Mouse (Mus musculus): ENCODE data around the gene Msi1. TPM values are rescaled to one million over a fixed set of nuclear protein-coding genes. Genes with fewer than 3 reads are reported as not detected.

Msi1 gene
- 70.0 and 75.8 TPM in 2 replicates for polyA plus RNA-seq (2015; fragmentation: Nextera tagmentation; extraction: Ambion mirVana)

DNA sequence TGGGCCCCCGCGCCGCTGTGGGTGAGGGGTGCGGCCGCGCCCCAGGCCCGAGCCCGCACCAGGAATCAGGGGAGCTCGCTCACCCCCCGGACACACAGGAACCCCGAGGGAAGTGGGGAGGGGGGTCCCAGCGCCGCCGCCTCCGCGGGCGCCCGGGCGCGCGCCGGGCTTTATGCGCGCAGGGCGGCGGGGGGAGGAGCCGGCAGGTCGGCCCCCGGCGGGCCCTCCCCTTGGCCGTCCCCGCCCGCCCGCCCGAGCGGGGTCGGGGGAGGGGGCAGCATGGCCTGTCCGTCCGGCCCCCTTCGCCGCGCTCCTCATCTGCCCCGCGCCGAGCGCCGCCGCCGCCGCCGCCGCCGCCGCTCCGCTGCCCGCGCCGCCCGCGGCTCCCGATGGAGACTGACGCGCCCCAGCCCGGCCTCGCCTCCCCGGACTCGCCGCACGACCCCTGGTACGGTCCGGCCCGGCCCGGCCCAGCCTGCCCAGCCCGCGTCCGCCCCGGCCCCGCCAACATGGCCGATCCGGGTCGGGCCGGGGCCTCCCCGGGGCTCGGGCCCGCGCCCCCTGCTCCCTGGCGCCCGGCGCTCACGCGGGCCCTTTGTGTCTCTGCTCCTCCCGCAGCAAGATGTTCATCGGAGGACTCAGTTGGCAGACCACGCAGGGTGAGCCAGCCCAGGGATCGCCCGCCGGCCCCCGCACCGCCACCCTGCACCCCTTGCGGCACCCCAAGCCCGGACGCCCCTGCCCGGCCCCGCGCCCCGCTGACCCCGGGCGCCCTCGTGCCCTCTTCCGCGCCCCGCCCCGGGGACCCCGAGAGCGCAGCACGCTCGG is at the start of gene Msi1:
TSS of gene Msi1 (plus strand) at position 241 of the 828 bp plus-strand sequence.
- 1% methylated on average over 59 of the region's 117 CpGs for WGBS
- ATAC-seq (replicated peaks): peak; percentile 65
- H3K4me3 ChIP-seq: peak within 1 kb of the TSS; percentile 99
- H3K27ac ChIP-seq (replicated peaks): peak within 1 kb of the TSS; percentile 100
- H3K36me3 ChIP-seq: no peaks in the 10 kb centered on the region
- peak within 1 kb of the TSS; percentile 100 for H3K9ac ChIP-seq (replicated peaks)
- no peaks in the 10 kb centered on the region for H3K9me3 ChIP-seq
- H3K4me2 ChIP-seq (replicated peaks): peak within 1 kb of the TSS; percentile 92
- peaks cover 49% of the 10 kb centered on the region for H3K4me1 ChIP-seq
- H3K27me3 ChIP-seq: no peaks in the 10 kb centered on the region

DNA sequence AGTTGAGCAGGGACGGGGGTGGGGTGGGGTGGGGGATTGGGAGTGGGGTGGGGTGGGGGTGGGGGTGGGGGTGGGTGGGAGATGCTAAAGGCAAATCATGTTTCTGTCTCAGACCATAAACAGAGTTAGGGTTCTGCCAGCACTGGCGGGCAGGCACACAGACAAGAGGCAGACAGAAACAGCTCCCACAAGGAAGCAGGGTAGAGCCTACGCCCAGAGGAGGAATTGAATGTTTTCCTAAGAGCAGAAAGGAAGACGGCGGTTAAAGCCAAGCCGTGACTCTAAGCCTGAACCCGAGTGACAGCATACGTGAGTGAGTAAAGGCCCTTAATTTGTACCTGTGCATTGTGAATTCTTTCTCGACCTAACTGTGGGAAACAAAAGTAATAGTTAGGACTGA is 37.5 kb upstream of the Msi1 start:
- H3K4me1 ChIP-seq: peaks cover 8% of the 10 kb centered on the region
- 19% methylated on average over 9 of the region's 9 CpGs for WGBS
- no peaks in the 10 kb centered on the region for H3K9me3 ChIP-seq
- H3K27ac ChIP-seq (replicated peaks): no peak overlapping the region
- no peaks in the 10 kb centered on the region for H3K36me3 ChIP-seq
- no peaks in the 10 kb centered on the region for H3K27me3 ChIP-seq
- H3K4me3 ChIP-seq: no peak overlapping the region
- no peak overlapping the region for H3K4me2 ChIP-seq (replicated peaks)
- ATAC-seq (replicated peaks): no peak
- H3K9ac ChIP-seq (replicated peaks): no peak overlapping the region

DNA sequence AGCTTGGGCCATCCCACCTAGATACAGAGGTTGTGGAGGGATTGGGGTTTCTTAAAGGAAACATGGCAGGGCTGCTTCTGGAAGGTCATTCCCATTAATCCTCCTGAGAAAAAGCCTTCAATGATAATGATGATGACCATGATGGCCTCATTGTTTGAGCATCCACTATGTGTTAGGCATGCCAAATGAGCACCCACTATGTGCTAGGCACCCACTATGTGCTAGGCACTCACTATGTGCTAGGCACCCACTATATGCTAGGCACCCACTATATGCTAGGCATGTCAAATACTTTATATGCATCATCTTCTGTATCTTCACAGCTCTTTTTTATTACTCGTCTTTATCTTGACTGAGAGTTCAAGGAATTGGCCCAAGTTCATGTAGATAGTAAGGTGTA is 36.4 kb upstream of the Msi1 start:
- H3K4me2 ChIP-seq (replicated peaks): no peak overlapping the region
- peaks cover 11% of the 10 kb centered on the region for H3K4me1 ChIP-seq
- 95% methylated on average over 1 of the region's 1 CpGs for WGBS
- H3K27me3 ChIP-seq: no peaks in the 10 kb centered on the region
- no peak for ATAC-seq (replicated peaks)
- H3K9me3 ChIP-seq: no peaks in the 10 kb centered on the region
- no peak overlapping the region for H3K27ac ChIP-seq (replicated peaks)
- H3K36me3 ChIP-seq: no peaks in the 10 kb centered on the region
- no peak overlapping the region for H3K9ac ChIP-seq (replicated peaks)
- H3K4me3 ChIP-seq: no peak overlapping the region

DNA sequence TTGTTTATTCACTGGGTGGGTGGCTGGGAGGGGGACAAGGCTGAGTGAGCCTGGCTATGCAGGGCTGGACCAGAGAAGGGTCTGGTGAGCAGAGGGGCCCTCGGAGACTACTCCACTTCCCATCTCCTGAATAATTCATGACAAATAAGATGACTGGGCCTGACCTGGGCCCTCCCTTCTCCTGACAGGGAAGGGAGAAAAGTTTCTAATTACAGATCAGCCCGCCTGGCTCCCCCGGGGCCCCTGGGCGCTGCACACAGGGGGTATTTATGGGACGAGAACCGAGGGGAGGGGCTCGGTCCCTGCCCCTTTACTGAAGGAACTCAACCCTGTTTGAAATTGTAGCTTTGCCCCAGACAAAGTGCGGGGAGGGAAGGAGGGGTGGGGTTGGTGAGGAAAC is 35.2 kb upstream of the Msi1 start:
- H3K4me1 ChIP-seq: peaks cover 21% of the 10 kb centered on the region
- H3K27me3 ChIP-seq: no peaks in the 10 kb centered on the region
- no peaks in the 10 kb centered on the region for H3K9me3 ChIP-seq
- H3K4me2 ChIP-seq (replicated peaks): no peak overlapping the region
- H3K4me3 ChIP-seq: no peak overlapping the region
- no peak overlapping the region for H3K9ac ChIP-seq (replicated peaks)
- no peak overlapping the region for H3K27ac ChIP-seq (replicated peaks)
- ATAC-seq (replicated peaks): no peak
- H3K36me3 ChIP-seq: no peaks in the 10 kb centered on the region
- WGBS: 2% methylated on average over 8 of the region's 8 CpGs

DNA sequence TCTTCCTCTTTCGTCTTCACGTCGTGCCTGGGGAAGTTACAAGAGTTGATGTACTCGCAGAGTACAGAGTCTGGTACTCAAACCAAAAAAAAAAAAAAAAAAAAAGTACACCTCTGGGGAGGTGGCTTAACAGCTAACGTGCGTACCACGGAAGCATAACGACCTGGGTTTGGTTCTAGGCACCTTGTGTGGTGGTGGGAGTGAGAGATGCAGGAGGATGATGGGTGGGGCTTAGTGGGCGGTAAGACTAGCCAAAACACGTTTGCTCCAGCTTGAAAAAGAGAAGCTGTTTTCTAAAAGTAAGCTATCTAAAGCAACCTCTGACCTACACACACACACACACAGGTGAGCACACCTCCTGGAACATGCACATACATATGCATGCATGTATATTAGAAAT is 34.6 kb upstream of the Msi1 start:
- WGBS: 20% methylated on average over 10 of the region's 10 CpGs
- H3K9ac ChIP-seq (replicated peaks): no peak overlapping the region
- no peak overlapping the region for H3K4me2 ChIP-seq (replicated peaks)
- H3K36me3 ChIP-seq: no peaks in the 10 kb centered on the region
- H3K4me3 ChIP-seq: no peak overlapping the region
- ATAC-seq (replicated peaks): no peak
- H3K4me1 ChIP-seq: peaks cover 21% of the 10 kb centered on the region
- no peak overlapping the region for H3K27ac ChIP-seq (replicated peaks)
- H3K27me3 ChIP-seq: no peaks in the 10 kb centered on the region
- no peaks in the 10 kb centered on the region for H3K9me3 ChIP-seq

DNA sequence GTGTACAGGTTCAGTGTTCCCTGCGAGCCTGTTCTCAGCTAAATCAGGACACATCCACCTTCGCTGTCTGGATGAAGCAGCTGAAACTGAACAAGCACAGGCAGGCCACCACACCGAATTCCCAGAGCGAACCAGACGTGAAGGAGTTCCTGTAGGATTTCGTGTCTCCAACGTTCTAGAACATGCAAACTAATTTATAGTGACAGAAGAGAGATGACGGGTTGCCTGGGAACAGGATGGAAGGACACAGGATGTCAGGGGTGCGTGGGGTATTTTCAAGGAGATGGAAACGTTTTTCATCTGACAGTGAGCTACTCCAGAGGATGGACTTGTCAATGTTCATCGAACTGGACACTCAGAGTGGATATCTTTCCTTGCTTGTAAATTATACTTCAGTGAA is 32.7 kb upstream of the Msi1 start:
- Histone ChIP-seq H3K27ac (replicated peaks) (no peak overlapping the region), H3K9ac (replicated peaks) (no peak overlapping the region), H3K36me3 (no peaks in the 10 kb centered on the region), H3K4me3 (no peak overlapping the region), H3K9me3 (no peaks in the 10 kb centered on the region), H3K4me1 (peaks cover 21% of the 10 kb centered on the region), H3K4me2 (replicated peaks) (no peak overlapping the region), H3K27me3 (no peaks in the 10 kb centered on the region)
- WGBS: 76% methylated on average over 11 of the region's 11 CpGs
- ATAC-seq (replicated peaks): no peak

DNA sequence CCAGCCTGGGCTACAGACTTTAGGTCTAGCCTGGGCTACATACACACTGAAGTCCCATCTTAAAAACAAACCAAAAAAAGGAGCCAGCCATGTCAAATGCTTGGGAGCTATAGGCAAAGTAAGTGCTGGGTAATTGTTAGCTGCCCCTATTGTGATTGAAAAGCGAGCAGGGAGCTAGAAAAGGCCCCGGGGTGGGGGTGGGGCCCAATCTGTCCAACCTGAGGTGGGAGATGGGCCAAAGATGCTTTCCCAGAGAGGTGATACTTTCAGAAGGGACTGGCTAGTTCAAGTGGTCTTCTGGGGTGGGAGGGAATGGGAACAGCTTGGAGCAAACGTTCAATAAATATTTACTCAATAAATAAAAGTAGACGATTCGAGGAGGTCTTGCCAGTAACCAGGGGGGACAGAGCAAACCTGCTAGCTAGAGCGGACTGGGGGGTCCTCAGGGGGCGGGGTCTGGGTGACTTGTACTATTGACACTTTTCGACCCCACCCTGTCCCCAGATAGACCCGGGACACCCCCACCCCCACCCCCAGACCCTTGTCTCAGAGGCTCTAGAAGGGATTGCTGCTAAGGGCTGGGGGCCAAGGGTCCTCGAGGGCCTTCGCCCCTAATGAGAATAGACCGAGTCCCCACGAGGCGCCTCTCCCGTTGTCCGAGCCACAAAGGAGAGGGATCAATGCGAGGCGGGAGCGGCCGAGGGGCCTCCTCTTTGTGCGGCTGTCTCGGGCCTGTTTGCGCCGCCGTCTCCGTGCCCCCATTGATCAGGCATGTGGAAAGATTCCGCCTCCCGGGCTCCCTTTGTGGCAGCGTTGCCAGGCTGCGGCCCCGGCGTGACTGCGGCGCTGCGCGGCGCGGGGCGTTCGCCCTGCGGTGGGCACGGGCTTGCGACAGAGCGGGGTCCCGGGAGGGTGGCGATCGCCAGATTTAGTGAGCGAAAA is 31.3 kb upstream of the Msi1 start:
- peak; percentile 87 for ATAC-seq (replicated peaks)
- WGBS: under 1% methylated on average over 48 of the region's 48 CpGs
- H3K4me1 ChIP-seq: peaks cover 21% of the 10 kb centered on the region

DNA sequence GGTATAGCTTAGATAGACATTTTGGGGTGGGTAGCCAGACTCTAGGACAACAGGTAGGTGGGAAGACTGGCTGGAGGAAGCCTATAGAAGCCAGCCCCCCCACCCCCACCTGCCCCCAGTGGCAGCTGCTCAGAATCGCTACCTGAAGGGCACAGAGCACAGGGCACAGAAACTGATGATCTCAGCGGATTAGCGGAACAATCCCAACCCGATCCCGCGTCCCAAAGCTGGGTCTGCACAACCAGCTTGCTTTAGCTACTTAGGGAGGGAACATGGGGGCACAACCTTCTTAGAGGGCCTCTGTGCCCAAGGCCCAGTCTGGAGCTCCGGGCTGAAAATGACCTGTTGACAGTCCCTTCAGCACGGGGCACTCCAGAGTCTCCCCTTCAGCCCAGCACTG is 27.3 kb upstream of the Msi1 start:
- no peaks in the 10 kb centered on the region for H3K36me3 ChIP-seq
- H3K4me3 ChIP-seq: no peak overlapping the region
- H3K4me2 ChIP-seq (replicated peaks): no peak overlapping the region
- whole genome bisulfite sequencing: 75% methylated on average over 8 of the region's 8 CpGs
- no peaks in the 10 kb centered on the region for H3K27me3 ChIP-seq
- H3K9me3 ChIP-seq: no peaks in the 10 kb centered on the region
- ATAC-seq (replicated peaks): no peak
- H3K27ac ChIP-seq (replicated peaks): no peak overlapping the region
- no peak overlapping the region for H3K9ac ChIP-seq (replicated peaks)
- H3K4me1 ChIP-seq: peaks cover 35% of the 10 kb centered on the region

More for the DNA sequence above, 31.3 kb upstream of the Msi1 start:
- Histone ChIP-seq H3K4me3 (peak overlapping the region; percentile 39), H3K36me3 (no peaks in the 10 kb centered on the region), H3K9ac (replicated peaks) (peak overlapping the region; percentile 63), H3K27ac (replicated peaks) (peak overlapping the region; percentile 88), H3K9me3 (no peaks in the 10 kb centered on the region), H3K4me2 (replicated peaks) (peak overlapping the region; percentile 72), H3K27me3 (no peaks in the 10 kb centered on the region)

DNA sequence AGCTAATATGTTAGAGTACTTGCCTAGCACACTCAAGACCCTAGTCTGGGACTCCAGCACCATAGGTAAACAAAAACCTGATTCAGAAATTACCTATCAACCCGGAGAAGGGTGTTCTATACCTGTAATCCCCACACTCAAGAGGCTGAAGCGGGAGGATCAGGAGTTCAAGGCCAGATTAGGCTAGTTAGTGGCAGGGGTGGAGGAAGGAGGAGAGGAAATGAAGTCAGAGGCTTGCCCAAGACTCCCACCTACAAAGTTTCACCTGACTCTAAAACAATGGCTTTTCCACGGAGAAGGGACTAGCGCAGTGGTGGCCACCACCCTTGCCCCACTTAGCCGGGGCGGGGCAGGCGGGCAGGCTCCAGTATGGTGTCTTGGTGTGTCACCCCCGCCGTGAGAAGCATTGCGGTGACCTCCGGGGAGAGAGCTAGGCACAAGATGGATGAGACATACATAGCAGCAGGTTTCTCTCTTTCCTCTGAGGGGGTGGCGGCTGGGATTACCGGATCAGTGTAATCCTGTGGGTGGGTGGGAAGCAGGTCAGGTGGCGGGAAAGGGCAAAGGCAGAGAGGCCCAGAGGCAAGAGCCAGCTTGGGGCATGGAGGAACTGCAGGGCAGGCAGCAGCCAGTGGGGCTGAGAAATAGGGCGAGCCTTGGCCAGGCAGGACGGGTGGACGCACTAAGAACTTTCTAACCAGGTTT is 25.8 kb upstream of the Msi1 start:
- Histone ChIP-seq H3K4me3 (peak overlapping the region; percentile 23; the same call in 1 of the 2 replicates), H3K27ac (replicated peaks) (peak overlapping the region; percentile 96), H3K9me3 (no peaks in the 10 kb centered on the region), H3K36me3 (no peaks in the 10 kb centered on the region), H3K4me2 (replicated peaks) (peak overlapping the region; percentile 46), H3K4me1 (peaks cover 26% of the 10 kb centered on the region), H3K9ac (replicated peaks) (no peak overlapping the region), H3K27me3 (no peaks in the 10 kb centered on the region)
- 0 out of 2 replicates have a peak, but pooled peaks have one; percentile 51 for ATAC-seq (replicated peaks)
- WGBS: 9% methylated on average over 17 of the region's 17 CpGs

DNA sequence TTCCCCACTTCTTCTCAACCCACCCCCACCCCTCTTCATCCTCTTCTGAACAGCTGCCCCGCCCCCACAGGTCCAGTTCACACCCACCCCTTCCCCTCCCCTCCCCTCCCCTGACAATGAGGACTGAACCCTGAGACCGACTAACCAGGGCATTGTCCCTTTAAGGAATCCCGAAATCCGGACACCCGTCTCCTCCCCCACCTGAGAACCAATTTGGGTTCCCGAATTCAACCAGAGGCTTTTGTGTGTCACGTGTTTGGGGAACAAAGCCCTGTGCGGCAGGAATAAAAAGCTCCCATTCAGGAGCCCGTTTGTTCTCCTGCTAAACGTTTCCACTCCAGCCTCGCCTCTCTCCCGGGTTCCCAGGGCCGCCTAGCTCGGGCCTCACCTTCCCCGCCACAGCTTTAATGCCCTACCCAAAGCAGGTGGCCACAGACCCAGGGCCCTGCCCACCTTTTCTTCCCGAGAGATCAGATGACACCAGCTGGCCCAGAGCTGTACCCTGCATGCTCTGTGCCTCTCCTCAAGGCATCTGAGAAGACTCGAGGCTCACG is 25.1 kb upstream of the Msi1 start:
- 2% methylated on average over 17 of the region's 18 CpGs for WGBS
- peak overlapping the region; percentile 46 for H3K4me2 ChIP-seq (replicated peaks)
- H3K27ac ChIP-seq (replicated peaks): peak overlapping the region; percentile 96
- H3K27me3 ChIP-seq: no peaks in the 10 kb centered on the region
- peak overlapping the region; percentile 57 for H3K9ac ChIP-seq (replicated peaks)
- peak overlapping the region; percentile 23 for H3K4me3 ChIP-seq
- ATAC-seq (replicated peaks): peak; percentile 61
- no peaks in the 10 kb centered on the region for H3K9me3 ChIP-seq
- H3K36me3 ChIP-seq: no peaks in the 10 kb centered on the region
- peaks cover 22% of the 10 kb centered on the region for H3K4me1 ChIP-seq

DNA sequence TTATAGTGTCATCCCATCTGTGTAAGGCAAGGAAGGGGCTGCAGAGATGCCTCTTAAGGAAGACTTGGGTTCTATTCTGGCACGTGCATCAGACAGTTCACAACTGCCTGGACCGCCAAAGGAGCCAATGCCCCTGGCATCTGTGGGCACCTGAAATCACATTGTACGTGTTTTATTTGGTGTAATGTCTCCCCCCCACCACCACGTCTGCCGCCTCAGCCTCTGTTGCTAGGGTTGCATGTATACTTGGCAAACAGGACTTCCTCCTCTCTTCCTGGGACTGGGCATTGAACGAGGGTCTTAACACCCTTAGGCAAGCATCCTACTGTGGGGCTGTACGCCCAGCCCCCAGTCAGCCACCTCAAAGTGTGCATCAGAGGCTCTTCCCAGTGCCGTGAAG is 24.2 kb upstream of the Msi1 start:
- Histone ChIP-seq H3K4me1 (peaks cover 22% of the 10 kb centered on the region), H3K36me3 (no peaks in the 10 kb centered on the region), H3K27ac (replicated peaks) (peak overlapping the region; percentile 96), H3K4me3 (no peak overlapping the region), H3K27me3 (no peaks in the 10 kb centered on the region), H3K4me2 (replicated peaks) (no peak overlapping the region), H3K9me3 (no peaks in the 10 kb centered on the region), H3K9ac (replicated peaks) (no peak overlapping the region)
- 0 out of 2 replicates have a peak, but pooled peaks have one; percentile 21 for ATAC-seq (replicated peaks)
- WGBS: 19% methylated on average over 8 of the region's 8 CpGs

Measured in forebrain, embryonic 15.5 days (tissue).